Mouse (Mus musculus): ENCODE data around the gene Lrrc8b. TPM values are rescaled to one million over a fixed set of nuclear protein-coding genes. Genes with fewer than 3 reads are reported as not detected.
A peak's percentile ranks its signal among the peaks of the same experiment; 100 is the strongest.

Lrrc8b gene
- total RNA-seq, 2 experiments from 2014 or later: 56.7 to 57.8 TPM

- no peak for DNase-seq (ENCODE audit: low spot score in 2 of 2)
Measured at GRCm38 (mm10) chr5:105479673-105480072, 64.1 kb downstream of the Lrrc8b start.

- no peak for DNase-seq (ENCODE audit: low spot score in 2 of 2)
Measured at GRCm38 (mm10) chr5:105480561-105480960, 65.0 kb downstream of the Lrrc8b start.

- no peak for DNase-seq (ENCODE audit: low spot score in 2 of 2)
Measured at GRCm38 (mm10) chr5:105483632-105484031, 68.1 kb downstream of the Lrrc8b start.

DNA sequence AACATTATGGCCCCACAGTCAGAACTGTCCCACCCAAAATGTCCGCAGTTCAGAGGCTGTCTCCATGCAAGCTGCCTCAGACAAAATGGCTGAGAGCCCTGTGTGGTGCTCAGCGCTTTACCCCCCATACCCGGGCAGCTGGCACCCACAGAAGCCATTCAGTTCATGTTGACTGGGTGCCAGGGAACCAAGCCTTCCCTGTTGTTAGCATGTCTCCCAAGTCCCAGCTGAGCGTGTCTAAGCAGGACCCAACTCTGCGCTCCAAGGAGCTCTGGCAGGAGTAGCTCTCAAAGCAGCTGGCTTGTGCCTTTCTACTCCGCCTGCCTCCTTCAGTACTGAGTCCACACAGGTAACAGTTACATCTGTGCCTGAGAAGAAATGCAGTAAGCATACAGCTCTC, 68.7 kb downstream of the Lrrc8b start:
- DNase-seq (ENCODE audit: low spot score in 2 of 2): peak in 1 of 2 experiments; percentile 55

- no peak for DNase-seq (ENCODE audit: low spot score in 2 of 2)
Measured at GRCm38 (mm10) chr5:105484891-105485290, 69.3 kb downstream of the Lrrc8b start.

DNA sequence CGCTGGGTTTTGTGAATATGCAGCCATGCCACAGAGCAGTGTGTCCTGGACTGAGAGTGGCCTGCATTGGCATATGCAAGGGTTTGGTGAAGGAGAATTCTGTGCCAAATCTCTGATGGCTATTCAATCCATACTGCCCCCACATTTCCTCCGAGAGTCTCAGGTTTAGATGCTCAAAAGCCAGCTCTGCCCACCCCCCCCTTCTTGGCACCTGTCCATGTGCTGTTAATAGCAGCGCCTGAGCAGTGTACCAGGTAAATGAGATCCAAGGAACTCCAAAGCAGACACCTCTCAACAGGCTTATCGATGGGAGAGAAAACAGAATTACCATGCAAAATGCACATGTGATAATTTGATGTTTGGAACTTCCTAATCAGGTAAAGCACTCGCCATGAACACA, 74.6 kb downstream of the Lrrc8b start:
- DNase-seq (ENCODE audit: low spot score in 2 of 2): no peak

- peak in 1 of 2 experiments; percentile 57 for DNase-seq (ENCODE audit: low spot score in 2 of 2)
Measured at GRCm38 (mm10) chr5:105491389-105491788, 75.8 kb downstream of the Lrrc8b start.

DNA sequence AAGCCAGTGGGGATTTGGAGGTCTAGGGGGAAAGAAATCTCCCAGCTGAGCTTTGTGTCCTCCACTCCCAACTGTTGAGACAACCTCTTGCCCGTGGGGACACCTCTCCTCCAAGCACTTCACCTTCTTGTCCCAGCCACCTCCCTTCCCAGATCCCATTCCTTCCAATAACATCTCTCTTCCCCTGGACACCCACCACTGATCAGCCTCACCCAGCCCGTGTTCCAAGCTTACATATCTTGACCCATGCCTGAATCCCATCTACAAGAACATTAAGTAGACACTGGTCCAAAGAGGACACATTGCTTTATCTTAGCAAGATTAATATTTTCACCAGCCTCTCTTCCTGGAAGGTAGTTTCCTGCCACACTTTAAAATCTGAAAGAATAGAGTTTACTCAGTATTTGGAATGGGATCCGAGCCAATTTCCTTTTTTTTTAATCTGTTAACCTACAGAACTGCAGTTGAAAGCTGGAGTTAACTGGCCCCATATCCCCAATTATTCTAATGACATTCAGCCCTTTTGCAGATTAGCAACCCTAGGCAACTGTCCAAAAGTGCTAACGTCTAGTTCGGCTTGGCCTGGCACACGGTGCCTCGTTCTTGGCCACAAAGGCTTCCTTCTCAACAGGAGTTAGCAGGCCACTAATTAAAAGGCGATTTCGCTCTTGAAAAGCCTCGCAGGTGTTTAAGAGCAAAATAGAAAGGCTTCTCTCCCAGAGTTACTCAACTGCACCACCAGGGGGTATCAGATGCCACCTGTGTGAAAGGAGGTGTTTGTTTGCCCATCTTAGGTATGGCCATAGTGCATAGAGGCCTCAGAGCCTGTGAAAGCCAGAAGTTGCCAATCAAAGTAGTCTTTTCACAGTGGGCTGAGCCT, 77.0 kb downstream of the Lrrc8b start:
- peak in 1 of 2 experiments; percentile 52 for DNase-seq (ENCODE audit: low spot score in 2 of 2)

GRCm38 (mm10) chr5:105493377-105493776, 77.8 kb downstream of the Lrrc8b start:
- no peak for DNase-seq (ENCODE audit: low spot score in 2 of 2)

- DNase-seq (ENCODE audit: low spot score in 2 of 2): peak in 1 of 2 experiments; percentile 42
Measured at GRCm38 (mm10) chr5:105494246-105494917, 78.8 kb downstream of the Lrrc8b start.

DNA sequence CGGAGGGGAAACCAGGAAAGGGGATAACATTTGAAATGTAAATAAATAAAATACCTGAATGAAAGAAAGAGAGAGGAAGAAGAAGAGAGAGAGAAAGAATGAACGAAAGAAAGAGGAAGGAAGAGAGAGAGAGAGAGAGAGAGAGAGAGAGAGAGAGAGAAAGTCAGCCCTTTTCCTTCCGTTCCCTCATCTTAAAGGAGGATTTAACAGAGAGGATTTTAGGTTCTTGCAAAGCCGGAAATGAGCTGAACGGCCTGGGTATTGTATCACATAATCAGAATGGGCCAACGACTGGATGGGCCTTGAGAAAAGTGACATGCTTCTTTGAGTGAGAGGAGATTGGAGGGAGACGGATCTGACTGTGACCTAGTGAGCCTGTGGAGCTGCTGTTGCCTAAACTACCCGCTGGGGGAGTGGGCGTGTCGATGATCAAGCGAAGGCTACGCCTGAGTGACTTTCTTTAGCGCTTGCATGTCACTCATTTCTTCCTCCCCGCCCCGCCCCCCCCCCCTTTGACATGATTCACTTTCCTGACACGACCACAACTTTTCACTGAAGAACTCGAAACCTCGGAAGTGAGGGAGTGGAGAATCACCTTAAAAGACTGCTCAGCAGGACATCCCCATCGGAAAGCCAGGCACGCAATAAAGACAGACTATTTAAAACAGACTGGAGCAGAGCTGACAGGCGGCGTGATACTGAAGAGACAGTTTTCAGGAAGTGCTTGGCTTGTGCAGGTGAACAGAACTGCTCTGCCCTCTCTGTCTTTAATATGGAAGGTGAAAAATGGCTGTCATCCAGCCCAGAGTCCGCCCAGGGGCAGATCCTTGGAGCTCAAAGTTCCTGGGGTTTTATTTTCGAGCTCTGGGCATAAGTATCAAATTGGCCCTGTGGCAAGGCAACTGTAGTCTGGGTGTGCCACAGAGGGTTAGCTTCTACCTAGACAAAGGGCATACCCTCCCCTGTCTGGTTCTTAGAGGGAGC, 79.6 kb downstream of the Lrrc8b start:
- peak in 1 of 2 experiments; percentile 67 for DNase-seq (ENCODE audit: low spot score in 2 of 2)

DNA sequence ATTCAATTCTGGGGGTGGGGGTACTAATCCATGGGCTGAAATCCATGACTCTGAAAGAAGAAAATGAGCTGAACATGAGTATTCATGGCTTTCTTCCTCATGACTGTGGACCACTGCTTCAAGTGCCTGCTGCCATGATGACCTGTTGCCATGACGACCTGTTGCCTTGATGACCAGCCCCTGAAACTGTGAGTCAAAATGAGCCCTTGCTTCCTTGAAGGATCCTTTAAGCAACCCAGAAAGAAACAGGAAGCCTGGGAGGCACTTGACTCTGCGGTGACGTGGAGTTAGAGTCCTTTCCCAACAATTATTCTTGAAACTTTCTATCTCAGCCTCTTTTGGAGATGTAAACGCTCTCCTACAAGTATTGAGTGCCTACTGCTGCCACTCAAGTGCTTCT, 80.6 kb downstream of the Lrrc8b start:
- DNase-seq (ENCODE audit: low spot score in 2 of 2): no peak

DNA sequence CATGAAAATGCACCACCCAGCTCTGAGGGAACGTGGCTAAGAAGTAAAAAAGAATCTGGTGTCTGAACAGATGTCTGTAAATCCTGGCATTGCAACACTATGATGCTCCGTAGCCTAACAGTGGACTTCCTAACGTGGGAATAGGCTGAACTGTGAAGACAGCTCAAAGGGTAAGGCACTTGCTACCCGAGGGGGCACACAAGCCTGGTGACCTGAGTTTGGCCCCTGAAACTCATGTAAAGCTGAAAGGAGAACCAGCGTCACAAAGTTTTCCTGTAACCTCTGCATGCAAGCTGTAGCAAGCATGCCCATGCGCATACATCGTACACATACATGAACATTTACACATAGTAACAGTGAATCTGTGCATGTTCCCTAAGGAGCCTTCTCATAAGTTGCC, 81.0 kb downstream of the Lrrc8b start:
- no peak for DNase-seq (ENCODE audit: low spot score in 2 of 2)

DNA sequence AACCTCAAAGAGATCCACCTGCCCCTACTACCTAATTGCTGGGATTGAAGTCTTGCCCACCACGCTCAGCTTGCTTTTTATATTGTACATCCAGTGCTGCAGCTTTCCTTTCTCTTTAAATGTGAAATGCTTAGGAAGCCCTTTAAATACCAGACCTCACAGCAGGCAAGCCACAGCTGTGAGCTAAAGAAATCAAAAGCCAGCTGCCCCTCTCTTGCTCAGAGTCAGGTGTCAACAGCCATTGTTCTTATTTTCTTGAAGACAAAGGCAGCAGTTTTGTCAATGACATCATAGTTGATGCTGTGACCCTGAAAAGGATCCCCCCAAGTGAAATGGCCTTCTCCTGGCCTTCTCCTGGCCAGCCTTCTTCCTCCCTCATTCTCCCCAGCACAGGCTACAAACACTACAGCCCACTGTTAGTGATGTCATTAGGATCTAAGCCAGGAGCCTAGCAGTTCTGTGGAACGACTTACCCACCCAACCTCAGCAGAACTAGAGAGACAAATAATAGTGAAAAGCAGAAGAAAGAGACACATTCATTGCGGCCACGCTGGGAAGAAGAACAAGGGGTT, 82.9 kb downstream of the Lrrc8b start:
- DNase-seq (ENCODE audit: low spot score in 2 of 2): no peak

GRCm38 (mm10) chr5:105499396-105499795, 83.8 kb downstream of the Lrrc8b start:
- no peak for DNase-seq (ENCODE audit: low spot score in 2 of 2)

DNA sequence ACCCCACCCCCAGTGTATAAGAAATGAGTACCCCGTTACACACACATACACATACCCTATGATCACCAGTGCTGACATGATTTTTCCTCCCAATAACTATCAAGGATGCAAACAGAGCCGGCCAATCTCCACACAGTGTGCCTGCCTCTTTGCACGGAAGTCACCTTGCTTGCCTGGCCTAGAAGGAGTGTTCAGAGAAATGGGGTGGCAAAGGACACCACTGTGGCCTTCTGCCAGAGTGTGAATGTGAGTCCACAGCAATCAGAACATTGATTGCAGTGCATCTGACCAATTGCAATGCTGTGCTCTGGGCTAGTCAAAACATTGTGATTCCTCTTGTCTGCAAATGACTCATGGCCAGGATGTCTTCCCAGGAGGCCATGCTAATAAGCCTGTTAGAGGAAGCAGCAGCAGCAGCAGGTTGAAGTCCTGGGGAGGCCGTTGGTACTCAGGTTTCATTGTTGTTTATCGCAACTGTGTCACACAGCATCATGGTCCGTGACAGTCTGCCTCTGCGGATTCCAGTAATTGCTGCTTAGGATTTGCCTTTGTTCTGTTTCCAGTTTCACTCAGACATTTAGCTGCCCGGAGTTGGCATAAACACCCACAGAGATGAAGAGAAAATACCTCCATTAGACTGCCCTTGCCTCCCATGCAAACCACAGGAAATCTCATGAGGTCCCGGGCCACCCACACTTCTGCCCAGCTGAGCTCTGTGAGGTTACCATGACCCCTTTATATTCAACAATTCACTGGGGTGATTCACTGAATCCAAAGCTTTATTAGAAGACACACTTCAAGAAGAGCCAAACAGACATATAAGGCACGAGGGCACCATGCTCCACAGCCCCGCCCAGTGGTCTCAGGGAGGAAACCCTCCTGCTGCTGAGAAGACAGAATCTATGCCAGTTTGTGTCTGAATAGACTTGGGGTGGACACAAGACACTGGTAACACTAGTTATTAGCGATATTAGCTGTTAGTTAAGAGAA, 84.9 kb downstream of the Lrrc8b start:
- no peak for DNase-seq (ENCODE audit: low spot score in 2 of 2)

- DNase-seq (ENCODE audit: low spot score in 2 of 2): no peak
Measured at GRCm38 (mm10) chr5:105501136-105501535, 85.6 kb downstream of the Lrrc8b start.

DNA sequence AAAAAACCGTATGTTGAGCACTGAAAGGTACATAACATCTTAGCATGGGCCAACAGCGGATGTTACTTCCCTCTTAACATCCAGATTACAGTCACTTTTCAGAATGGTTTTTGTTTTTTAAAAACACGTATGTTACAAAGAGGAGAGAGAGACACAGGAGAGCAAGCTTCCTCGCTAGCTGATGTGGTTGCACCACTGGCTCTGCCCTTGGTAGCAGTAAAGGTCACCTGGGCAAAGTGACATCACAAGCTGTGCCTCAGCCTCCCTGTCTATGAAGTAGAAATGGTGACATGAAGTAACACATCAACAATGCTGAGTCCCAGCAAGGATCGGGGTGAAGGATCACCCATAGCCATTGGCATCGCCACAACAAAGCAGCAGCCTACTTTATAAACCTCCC, 93.2 kb downstream of the Lrrc8b start:
- DNase-seq (ENCODE audit: low spot score in 2 of 2): no peak

- no peak for DNase-seq (ENCODE audit: low spot score in 2 of 2)
Measured at GRCm38 (mm10) chr5:105512297-105512696, 96.7 kb downstream of the Lrrc8b start.

DNA sequence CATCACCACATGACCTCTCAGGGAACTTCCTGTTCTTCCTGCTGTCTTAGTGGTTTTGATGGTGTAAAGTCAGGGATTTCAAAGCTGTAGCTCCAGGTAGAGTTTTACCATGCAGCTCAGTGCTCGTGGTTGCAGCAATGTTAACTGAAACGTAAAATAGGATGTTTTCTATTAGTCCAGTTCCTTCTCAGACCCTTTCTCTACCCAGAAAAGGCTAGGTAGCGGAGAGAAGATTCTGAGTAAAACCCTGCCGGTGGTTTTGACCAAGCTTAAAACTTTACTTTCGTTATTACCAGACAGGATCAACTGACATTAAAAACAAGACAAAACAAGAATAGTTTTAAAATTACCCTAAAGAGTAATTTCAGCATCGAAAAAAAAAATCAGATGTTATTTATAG, 100.0 kb downstream of the Lrrc8b start:
- no peak for DNase-seq (ENCODE audit: low spot score in 2 of 2)
